In genomic region chr7:30233387-30233786, GRCm38 (mm10) we compare ENCODE assay signal across 10 mouse cellular contexts. TPM values are rescaled to one million over a fixed set of nuclear protein-coding genes. Genes with fewer than 3 reads are reported as not detected.
DNase-seq lines count a peak whose midpoint lies in the region; ATAC-seq lines count a peak whose summit lies in the region.
"Had no signal": no experiment of that assay in that cellular context is flagged by ENCODE, and none has a peak within 500 bp of the region (broad histone marks: within the 10 kb centered on the region; RNA-seq: fewer than 3 reads in every experiment).

No protein-coding gene starts in this region.

- DNase-seq in heart, postnatal 14 days: no peak
- DNase-seq in ZHBTc4 (ENCODE audit: low read depth, low spot score): peak; percentile 32
- peak; percentile 14 for DNase-seq in kidney, postnatal 14 days
- DNase-seq in layer of hippocampus, postnatal 36 days: no peak

- whole genome bisulfite sequencing in heart, embryonic 14.5 days: 84% methylated on average over 20 of the region's 20 CpGs
- WGBS in embryonic facial prominence, embryonic 12.5 days: 87% methylated on average over 20 of the region's 20 CpGs
- WGBS in stomach, embryonic 15.5 days: 88% methylated on average over 20 of the region's 20 CpGs

- ATAC-seq in heart, embryonic 14.5 days (ENCODE audit: insufficient number of reproducible peaks, insufficient read depth, low FRiP score, low read depth): no peak
- no peak for ATAC-seq in embryonic facial prominence, embryonic 12.5 days (ENCODE audit: insufficient number of reproducible peaks, insufficient read depth, low FRiP score, low TSS enrichment)
- no peak for ATAC-seq in stomach, embryonic 15.5 days (ENCODE audit: insufficient read depth, low FRiP score, low read depth)
- no peak for ATAC-seq in megakaryocyte-erythroid progenitor cell, adult 5-6 weeks (replicated peaks; ENCODE audit: low FRiP score, low TSS enrichment, poor library complexity, severe bottlenecking)
- ATAC-seq: Patski had no signal

- H3K27ac ChIP-seq in heart, embryonic 14.5 days (replicated peaks in 1 of 2; ENCODE audit: control insufficient read depth in 1 of 2, insufficient read depth in 1 of 2, low read depth in 2 of 2, low read length in 2 of 2): no peak overlapping the region
- 0 out of 2 replicates have a peak overlapping the region, but pooled peaks have one; percentile 17 for H3K27ac ChIP-seq in embryonic facial prominence, embryonic 12.5 days
- no peak overlapping the region for H3K27ac ChIP-seq in stomach, embryonic 15.5 days

- H3K9ac ChIP-seq in heart, embryonic 14.5 days (ENCODE audit: low read length): no peak overlapping the region
- peak overlapping the region; percentile 25 for H3K9ac ChIP-seq in embryonic facial prominence, embryonic 12.5 days
- H3K9ac ChIP-seq in stomach, embryonic 15.5 days: no peak overlapping the region

- H3K4me1 ChIP-seq in heart, embryonic 14.5 days (ENCODE audit: control insufficient read depth in 2 of 2, insufficient read depth in 2 of 2, low read length in 2 of 2): peaks cover 3 to 10% of the 10 kb centered on the region in 2 experiments; a peak in 3 of 4 replicates
- peaks cover 17% of the 10 kb centered on the region for H3K4me1 ChIP-seq in embryonic facial prominence, embryonic 12.5 days
- H3K4me1 ChIP-seq in stomach, embryonic 15.5 days: peaks cover 16% of the 10 kb centered on the region

- intact Hi-C loops in heart, postnatal 14 days (cut with DNase I): loop anchor here (5.0 kb wide), 1 partner anchor 49 kb away; the partner anchor contains the start of genes Thap8 and Wdr62

- H3K9me3 ChIP-seq in heart, embryonic 14.5 days (ENCODE audit: control insufficient read depth, low read length): no peaks in the 10 kb centered on the region
- H3K9me3 ChIP-seq in embryonic facial prominence, embryonic 12.5 days: no peaks in the 10 kb centered on the region
- H3K9me3 ChIP-seq in stomach, embryonic 15.5 days: no peaks in the 10 kb centered on the region

- H3K4me3 ChIP-seq in heart, embryonic 14.5 days (ENCODE audit: control insufficient read depth in 1 of 2, insufficient read depth in 1 of 2, low read depth in 1 of 2, low read length in 2 of 2): peak overlapping the region in 1 of 2 experiments; percentile 86; a peak in 1 of 4 replicates
- H3K4me3 ChIP-seq in embryonic facial prominence, embryonic 12.5 days: peak overlapping the region; percentile 82; the same call in 1 of the 2 replicates
- H3K4me3 ChIP-seq in stomach, embryonic 15.5 days (replicated peaks): no peak overlapping the region

- H3K4me2 ChIP-seq in heart, embryonic 14.5 days (ENCODE audit: low read length): peak overlapping the region; percentile 92; the same call in 1 of the 2 replicates
- peak overlapping the region; percentile 77 for H3K4me2 ChIP-seq in embryonic facial prominence, embryonic 12.5 days (replicated peaks)
- H3K4me2 ChIP-seq in stomach, embryonic 15.5 days: peak overlapping the region; percentile 86

- peaks cover 34% of the 10 kb centered on the region for H3K36me3 ChIP-seq in heart, embryonic 14.5 days (ENCODE audit: control insufficient read depth, insufficient read depth, low read length)
- peaks cover 29% of the 10 kb centered on the region; the same call in 1 of the 2 replicates for H3K36me3 ChIP-seq in embryonic facial prominence, embryonic 12.5 days
- H3K36me3 ChIP-seq in stomach, embryonic 15.5 days: peaks cover 12% of the 10 kb centered on the region

- no peaks in the 10 kb centered on the region for H3K27me3 ChIP-seq in heart, embryonic 14.5 days (ENCODE audit: control insufficient read depth, insufficient read depth, low read length)
- no peaks in the 10 kb centered on the region for H3K27me3 ChIP-seq in embryonic facial prominence, embryonic 12.5 days
- H3K27me3 ChIP-seq in stomach, embryonic 15.5 days (replicated peaks): no peaks in the 10 kb centered on the region
- H3K27me3 ChIP-seq: Patski had no signal

RNA-seq across cellular contexts. Expression of gene Tbcb, which starts 1.3 kb away (rescaled TPM):
- 137 and 144 TPM in 2 replicates for polyA plus RNA-seq in heart, embryonic 14.5 days (2014; fragmentation: Nextera tagmentation; extraction: Ambion mirVana)
- 10 to 100 TPM; 47.4 to 60.8 TPM for total RNA-seq in heart, postnatal 14 days (2021)
- polyA plus RNA-seq in embryonic facial prominence, embryonic 12.5 days (2016; fragmentation: Nextera tagmentation; extraction: Ambion mirVana): 224 and 250 TPM in 2 replicates
- 138 and 158 TPM in 2 replicates for polyA plus RNA-seq in stomach, embryonic 15.5 days (2015; fragmentation: Nextera tagmentation; extraction: Ambion mirVana)
- total RNA-seq in layer of hippocampus, postnatal 36 days (2021): 100 to 1,000 TPM; 118 to 127 TPM
- 86.4 and 117 TPM in 2 replicates for total RNA-seq in megakaryocyte-erythroid progenitor cell, adult 5-6 weeks (2014; fragmentation: Nextera tagmentation)
- total RNA-seq in megakaryocyte-erythroid progenitor cell, adult 5-6 weeks (2017): 26.2 and 49.4 TPM in 2 replicates

RNA-seq across cellular contexts. Expression of gene Polr2i, which starts 1.6 kb away (rescaled TPM):
- 126 and 145 TPM in 2 replicates for polyA plus RNA-seq in heart, embryonic 14.5 days (2014; fragmentation: Nextera tagmentation; extraction: Ambion mirVana)
- 10 to 100 TPM; 52.8 to 55.5 TPM for total RNA-seq in heart, postnatal 14 days (2021)
- polyA plus RNA-seq in embryonic facial prominence, embryonic 12.5 days (2016; fragmentation: Nextera tagmentation; extraction: Ambion mirVana): 161 and 181 TPM in 2 replicates
- 129 and 139 TPM in 2 replicates for polyA plus RNA-seq in stomach, embryonic 15.5 days (2015; fragmentation: Nextera tagmentation; extraction: Ambion mirVana)
- total RNA-seq in layer of hippocampus, postnatal 36 days (2021): 10 to 100 TPM; 53.1 to 65.2 TPM
- total RNA-seq in megakaryocyte-erythroid progenitor cell, adult 5-6 weeks (2014; fragmentation: Nextera tagmentation): 91.3 and 106 TPM in 2 replicates
- total RNA-seq in megakaryocyte-erythroid progenitor cell, adult 5-6 weeks (2017): 42.0 and 46.5 TPM in 2 replicates

RNA-seq across cellular contexts. Expression of gene Ovol3, which starts 2.1 kb away (rescaled TPM):
- not detected in 2 replicates for polyA plus RNA-seq in heart, embryonic 14.5 days (2014; fragmentation: Nextera tagmentation; extraction: Ambion mirVana)
- not detected for total RNA-seq in heart, postnatal 14 days (2021)
- 0.38 TPM in 1 of 2 replicates, not detected in the other for polyA plus RNA-seq in embryonic facial prominence, embryonic 12.5 days (2016; fragmentation: Nextera tagmentation; extraction: Ambion mirVana)
- not detected in 2 replicates for polyA plus RNA-seq in stomach, embryonic 15.5 days (2015; fragmentation: Nextera tagmentation; extraction: Ambion mirVana)
- total RNA-seq in layer of hippocampus, postnatal 36 days (2021): not detected
- total RNA-seq in megakaryocyte-erythroid progenitor cell, adult 5-6 weeks (2014; fragmentation: Nextera tagmentation): not detected in 2 replicates
- total RNA-seq in megakaryocyte-erythroid progenitor cell, adult 5-6 weeks (2017): not detected in 2 replicates
- polyA plus RNA-seq: heart, postnatal 0 days; Patski had no signal

RNA-seq across cellular contexts. Expression of gene Capns1, which starts 34.8 kb away (rescaled TPM):
- 63.0 and 73.7 TPM in 2 replicates for polyA plus RNA-seq in heart, embryonic 14.5 days (2014; fragmentation: Nextera tagmentation; extraction: Ambion mirVana)
- 100 to 1,000 TPM; 285 to 301 TPM for total RNA-seq in heart, postnatal 14 days (2021)
- 80.5 and 86.6 TPM in 2 replicates for polyA plus RNA-seq in embryonic facial prominence, embryonic 12.5 days (2016; fragmentation: Nextera tagmentation; extraction: Ambion mirVana)
- 106 and 111 TPM in 2 replicates for polyA plus RNA-seq in stomach, embryonic 15.5 days (2015; fragmentation: Nextera tagmentation; extraction: Ambion mirVana)
- 100 to 1,000 TPM; 207 to 234 TPM for total RNA-seq in layer of hippocampus, postnatal 36 days (2021)
- 148 and 186 TPM in 2 replicates for total RNA-seq in megakaryocyte-erythroid progenitor cell, adult 5-6 weeks (2014; fragmentation: Nextera tagmentation)
- 123 and 126 TPM in 2 replicates for total RNA-seq in megakaryocyte-erythroid progenitor cell, adult 5-6 weeks (2017)

RNA-seq across cellular contexts. Expression of gene Thap8, which starts 46.5 kb away (rescaled TPM):
- 0.35 and 0.72 TPM in 2 replicates for polyA plus RNA-seq in heart, embryonic 14.5 days (2014; fragmentation: Nextera tagmentation; extraction: Ambion mirVana)
- under 1 TPM; 0.22 to 0.43 TPM for total RNA-seq in heart, postnatal 14 days (2021)
- 0.33 and 0.40 TPM in 2 replicates for polyA plus RNA-seq in embryonic facial prominence, embryonic 12.5 days (2016; fragmentation: Nextera tagmentation; extraction: Ambion mirVana)
- 0.62 and 0.65 TPM in 2 replicates for polyA plus RNA-seq in stomach, embryonic 15.5 days (2015; fragmentation: Nextera tagmentation; extraction: Ambion mirVana)
- under 1 TPM; 0.27 to 0.28 TPM for total RNA-seq in layer of hippocampus, postnatal 36 days (2021)
- not detected in 2 replicates for total RNA-seq in megakaryocyte-erythroid progenitor cell, adult 5-6 weeks (2014; fragmentation: Nextera tagmentation)
- 1.6 TPM in 1 of 2 replicates, not detected in the other for total RNA-seq in megakaryocyte-erythroid progenitor cell, adult 5-6 weeks (2017)

Comparison
In these comparisons a context has a peak if more than half of its experiments do, and no peak if none do; other contexts are left out.
1. DNase-seq: peak in ZHBTc4 (single experiment) and kidney, postnatal 14 days (single experiment); none in heart, postnatal 14 days (0 of 2) and layer of hippocampus, postnatal 36 days (0 of 2).
2. Peak in every context shown above with its lines, with median percentiles within 50 percentile points of each other: H3K4me2 ChIP-seq.